Mouse (Mus musculus) limb, embryonic 11.5 days (tissue): ENCODE data around the gene Map2k6. TPM values are rescaled to one million over a fixed set of nuclear protein-coding genes. Genes with fewer than 3 reads are reported as not detected.

ENCODE experiments used
- ATAC-seq: fragments of 200-750 bp; cut with Nextera tagmentation; 2 replicates; pipeline ENCODE4 v1.8.0; 2017; ENCODE audit warnings: low read depth; ENCODE audit not compliant: insufficient number of reproducible peaks, low FRiP score, low TSS enrichment
- DNase-seq: peaks from one replicate; pipeline ENCODE4 v3.0.0-alpha.2; 2015; ENCODE audit warnings: low spot score
- H3K27ac ChIP-seq: fragments of 300-500 bp; sonication (generic); replicated peaks from 2 replicates; pipeline ENCODE4 v1.5.1; 2014; ENCODE audit warnings: low read depth, mild to moderate bottlenecking, low read length
- H3K27me3 ChIP-seq: fragments of 300-500 bp; sonication (generic); 2 replicates; pipeline ENCODE4 v1.6.1; 2014; ENCODE audit warnings: mild to moderate bottlenecking, low read length, mixed read lengths; ENCODE audit not compliant: control insufficient read depth, insufficient read depth
- H3K36me3 ChIP-seq: fragments of 300-500 bp; sonication (generic); 2 replicates; pipeline ENCODE4 v1.6.1; 2014; ENCODE audit warnings: mild to moderate bottlenecking, low read length, moderate library complexity, mixed read lengths; ENCODE audit not compliant: control insufficient read depth, insufficient read depth
- H3K4me1 ChIP-seq: fragments of 300-500 bp; sonication (generic); 2 replicates; pipeline ENCODE4 v1.6.1; 2014; ENCODE audit warnings: low read length, mixed read lengths; ENCODE audit not compliant: control insufficient read depth, insufficient read depth
- H3K4me2 ChIP-seq: fragments of 300-500 bp; sonication (generic); 2 replicates; pipeline ENCODE4 v1.6.1; 2014; ENCODE audit warnings: low read depth, mild to moderate bottlenecking, moderate library complexity; ENCODE audit not compliant: severe bottlenecking
- H3K4me3 ChIP-seq: fragments of 300-500 bp; sonication (generic); 2 replicates; pipeline ENCODE4 v1.5.1; 2014; ENCODE audit warnings: low read depth, low read length
- H3K9ac ChIP-seq: fragments of 300-500 bp; sonication (generic); 2 replicates; pipeline ENCODE4 v1.6.1; 2014; ENCODE audit warnings: mild to moderate bottlenecking, low read length
- H3K9me3 ChIP-seq: fragments of 300-500 bp; sonication (generic); 2 replicates; pipeline ENCODE4 v1.6.1; 2016; ENCODE audit warnings: low read length; ENCODE audit not compliant: control insufficient read depth
- WGBS: fragments of 180-500 bp; shearing (Covaris S2); extraction: QIAGEN DNeasy Blood & Tissue Kit; methylation state at CpG from one replicate; pipeline ENCODE4 v1.1.7; 2014; 5-methylcytosine and 5-hydroxymethylcytosine counted together
- polyA plus RNA-seq: library from polyadenylated mRNA; unstranded; fragments of >200 nt; fragmentation: Nextera tagmentation; extraction: Ambion mirVana; gene quantifications from 2 replicates; pipeline ENCODE4 v1.2.1, GENCODE M21; 2014

Map2k6 gene
- polyA plus RNA-seq, 1 experiment from 2014 or later, result 58.7 TPM

DNA sequence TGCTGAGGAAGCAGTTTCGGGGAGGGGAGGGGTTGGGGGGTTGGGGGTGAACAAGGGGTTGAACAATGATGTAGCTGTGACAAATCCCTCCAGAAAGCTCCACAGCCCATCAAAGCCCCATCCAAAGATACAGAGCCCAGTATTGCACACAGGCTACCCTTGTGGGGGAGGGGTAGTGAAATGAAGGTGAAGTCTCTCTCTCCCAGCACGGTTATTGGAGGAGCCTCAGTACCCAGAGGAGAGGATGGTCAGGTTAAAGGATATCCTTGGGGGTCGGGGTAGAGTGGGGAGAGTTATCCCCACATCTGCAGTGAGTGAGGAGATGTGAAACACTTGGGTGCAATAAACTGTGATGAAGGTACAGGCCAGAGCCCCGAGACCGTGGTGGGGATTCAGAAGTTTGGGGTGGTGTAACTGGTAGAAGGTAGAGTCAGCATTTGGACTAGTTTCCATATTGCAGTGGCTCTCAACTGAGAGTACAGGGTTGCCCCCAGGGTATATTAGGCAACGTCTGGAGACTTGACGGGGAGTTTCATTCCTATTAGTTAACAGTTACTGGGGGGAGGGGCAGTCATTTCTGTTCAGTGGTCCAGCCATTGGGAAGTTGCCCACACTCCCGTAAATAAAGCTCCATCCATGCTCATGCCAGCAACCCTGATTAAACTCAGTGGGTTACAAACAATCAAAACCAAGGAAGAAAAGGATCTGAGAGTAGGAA lies 37.1 kb downstream of the Map2k6 start:
- Histone ChIP-seq H3K4me1 (no peaks in the 10 kb centered on the region), H3K9ac (no peak overlapping the region), H3K4me2 (no peak overlapping the region), H3K9me3 (no peaks in the 10 kb centered on the region), H3K27ac (no peak overlapping the region), H3K27me3 (no peaks in the 10 kb centered on the region), H3K36me3 (no peaks in the 10 kb centered on the region; the same call in 1 of the 2 replicates), H3K4me3 (no peak overlapping the region)
- peak; percentile 33 for DNase-seq
- 0 out of 2 replicates have a peak, but pooled peaks have one; percentile 31 for ATAC-seq
- 57% methylated on average over 8 of the region's 8 CpGs for WGBS

DNA sequence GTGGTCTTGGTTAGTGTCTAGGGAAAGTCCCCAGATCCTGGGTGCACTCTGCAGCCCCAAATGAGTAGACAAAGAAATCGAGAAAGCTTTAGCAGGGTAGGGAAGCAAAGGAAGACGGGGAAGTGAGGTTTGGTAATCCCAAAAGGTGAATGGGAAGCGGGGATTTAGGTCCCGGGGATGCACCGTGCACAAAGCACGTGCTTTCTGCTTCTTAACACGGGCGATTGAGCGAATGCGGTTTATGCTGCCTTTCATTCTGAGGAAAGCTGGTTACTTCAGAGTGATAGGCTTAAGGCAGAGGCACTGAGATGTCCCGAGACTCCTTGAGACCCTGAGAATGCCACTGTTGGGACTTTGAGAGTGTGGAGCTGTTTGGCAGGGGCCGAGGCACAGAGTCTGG lies 38.1 kb downstream of the Map2k6 start:
- no peaks in the 10 kb centered on the region for H3K27me3 ChIP-seq
- H3K36me3 ChIP-seq, result no peaks in the 10 kb centered on the region; the same call in 1 of the 2 replicates
- H3K4me3 ChIP-seq, result no peak overlapping the region
- H3K9ac ChIP-seq, result no peak overlapping the region
- ATAC-seq (no peak), DNase-seq (no peak)
- 82% methylated on average over 12 of the region's 12 CpGs for WGBS
- H3K4me1 ChIP-seq, result no peaks in the 10 kb centered on the region
- no peak overlapping the region for H3K4me2 ChIP-seq
- H3K9me3 ChIP-seq, result no peaks in the 10 kb centered on the region
- no peak overlapping the region for H3K27ac ChIP-seq

DNA sequence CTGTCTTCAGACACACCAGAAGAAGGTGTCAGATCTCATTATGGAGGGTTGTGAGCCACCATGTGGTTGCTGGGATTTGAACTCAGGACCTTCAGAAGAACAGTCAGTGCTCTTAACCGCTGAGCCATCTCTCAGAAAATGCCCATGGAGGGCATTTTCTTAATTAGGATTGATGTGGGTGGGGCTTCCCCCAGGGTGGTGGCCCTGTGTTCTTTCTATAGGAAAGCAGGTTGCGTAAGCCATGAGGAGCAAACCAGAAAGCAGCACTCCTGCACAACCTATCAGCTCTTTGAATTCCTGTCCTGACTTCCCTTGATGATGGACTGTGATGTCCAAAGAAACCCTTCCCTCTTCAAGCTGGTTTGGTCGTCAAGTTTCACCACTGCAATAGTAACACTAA lies 39.2 kb downstream of the Map2k6 start:
- DNase-seq (no peak), ATAC-seq (no peak)
- WGBS, result 92% methylated on average over 3 of the region's 3 CpGs
- Histone ChIP-seq H3K4me2 (no peak overlapping the region), H3K9me3 (no peaks in the 10 kb centered on the region), H3K27me3 (no peaks in the 10 kb centered on the region), H3K4me1 (no peaks in the 10 kb centered on the region), H3K36me3 (no peaks in the 10 kb centered on the region; the same call in 1 of the 2 replicates), H3K27ac (no peak overlapping the region), H3K4me3 (no peak overlapping the region), H3K9ac (no peak overlapping the region)

DNA sequence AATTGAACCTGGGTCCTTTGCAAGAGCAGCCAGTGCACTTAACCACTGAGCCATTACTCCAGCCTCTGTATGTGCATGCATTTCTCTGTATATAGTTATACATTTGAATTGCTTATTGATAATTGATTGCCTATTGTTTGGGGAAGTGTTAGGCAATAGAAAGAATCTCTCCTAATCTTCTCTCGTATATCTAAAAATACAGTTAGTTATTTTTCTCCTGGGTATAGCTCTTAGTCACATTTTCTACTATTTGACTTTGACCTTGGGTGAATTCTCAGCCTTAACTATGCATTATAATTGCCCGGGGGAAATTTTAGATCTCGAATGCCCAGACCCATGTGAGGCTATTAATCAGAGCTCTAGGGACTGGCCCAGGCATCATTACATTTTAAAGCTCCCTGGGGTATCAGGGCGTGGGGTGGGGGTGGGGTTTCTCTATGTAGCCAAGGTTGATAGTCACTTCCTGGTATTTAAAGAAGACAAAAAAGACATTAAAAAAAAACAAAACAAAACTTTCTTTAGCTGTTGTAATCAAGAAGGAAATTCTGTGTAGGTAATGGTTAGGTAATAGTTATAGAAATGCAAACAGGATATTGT lies 39.9 kb downstream of the Map2k6 start:
- DNase-seq (no peak), ATAC-seq (no peak)
- H3K27ac ChIP-seq, result no peak overlapping the region
- H3K27me3 ChIP-seq, result no peaks in the 10 kb centered on the region
- whole genome bisulfite sequencing, result 49% methylated on average over 4 of the region's 4 CpGs
- no peaks in the 10 kb centered on the region for H3K4me1 ChIP-seq
- no peak overlapping the region for H3K4me3 ChIP-seq
- no peak overlapping the region for H3K9ac ChIP-seq
- H3K36me3 ChIP-seq, result no peaks in the 10 kb centered on the region
- H3K4me2 ChIP-seq, result no peak overlapping the region
- H3K9me3 ChIP-seq, result no peaks in the 10 kb centered on the region

DNA sequence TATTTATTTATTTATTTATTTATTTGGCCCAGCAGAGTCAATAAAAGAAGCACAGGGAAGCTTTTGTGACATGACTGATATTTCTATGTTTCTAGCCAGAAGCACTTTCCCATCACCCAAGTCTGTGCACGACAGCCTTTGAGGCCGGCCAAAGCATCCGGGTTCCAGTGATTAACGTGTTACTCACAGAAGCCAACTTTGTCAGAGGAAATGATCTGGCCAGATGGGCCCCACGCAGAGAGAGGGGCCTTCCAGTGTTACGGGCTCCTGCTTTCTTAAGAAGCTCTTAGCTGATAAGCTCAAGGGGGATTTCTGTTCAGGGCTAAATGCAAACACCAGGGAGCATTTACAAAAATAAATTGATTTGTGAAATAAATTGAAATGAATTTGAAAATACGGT lies 40.4 kb downstream of the Map2k6 start:
- Histone ChIP-seq H3K4me1 (no peaks in the 10 kb centered on the region), H3K4me3 (no peak overlapping the region), H3K4me2 (no peak overlapping the region), H3K9me3 (no peaks in the 10 kb centered on the region), H3K36me3 (no peaks in the 10 kb centered on the region), H3K27me3 (no peaks in the 10 kb centered on the region), H3K9ac (no peak overlapping the region), H3K27ac (no peak overlapping the region)
- DNase-seq, result peak; percentile 35
- WGBS, result 43% methylated on average over 7 of the region's 7 CpGs
- no peak for ATAC-seq

DNA sequence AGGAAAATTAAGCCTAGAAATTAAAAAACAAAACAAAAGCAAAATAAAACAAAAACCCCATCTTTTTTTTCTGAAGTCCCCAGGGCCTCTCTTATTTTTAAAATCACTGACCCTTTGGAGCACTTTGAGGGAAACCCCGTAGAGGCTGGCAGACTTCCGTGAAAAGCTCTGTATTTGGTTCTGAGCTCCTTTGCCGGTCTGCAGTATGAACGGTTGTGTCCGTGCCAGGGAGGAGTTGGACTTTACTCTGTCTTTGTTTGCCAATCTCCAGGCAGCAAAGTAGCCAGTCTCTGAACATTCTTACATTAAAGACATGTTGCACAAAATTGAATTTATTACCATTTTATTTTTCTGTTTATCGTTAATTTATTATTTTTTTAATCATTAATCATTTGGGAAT lies 45.7 kb downstream of the Map2k6 start:
- DNase-seq, result no peak
- H3K27ac ChIP-seq, result no peak overlapping the region
- no peaks in the 10 kb centered on the region for H3K27me3 ChIP-seq
- WGBS, result 92% methylated on average over 6 of the region's 6 CpGs
- no peak overlapping the region for H3K4me2 ChIP-seq
- ATAC-seq, result no peak
- no peak overlapping the region for H3K4me3 ChIP-seq
- no peaks in the 10 kb centered on the region for H3K9me3 ChIP-seq
- no peaks in the 10 kb centered on the region for H3K36me3 ChIP-seq
- H3K9ac ChIP-seq, result no peak overlapping the region
- H3K4me1 ChIP-seq, result peaks cover 15% of the 10 kb centered on the region

DNA sequence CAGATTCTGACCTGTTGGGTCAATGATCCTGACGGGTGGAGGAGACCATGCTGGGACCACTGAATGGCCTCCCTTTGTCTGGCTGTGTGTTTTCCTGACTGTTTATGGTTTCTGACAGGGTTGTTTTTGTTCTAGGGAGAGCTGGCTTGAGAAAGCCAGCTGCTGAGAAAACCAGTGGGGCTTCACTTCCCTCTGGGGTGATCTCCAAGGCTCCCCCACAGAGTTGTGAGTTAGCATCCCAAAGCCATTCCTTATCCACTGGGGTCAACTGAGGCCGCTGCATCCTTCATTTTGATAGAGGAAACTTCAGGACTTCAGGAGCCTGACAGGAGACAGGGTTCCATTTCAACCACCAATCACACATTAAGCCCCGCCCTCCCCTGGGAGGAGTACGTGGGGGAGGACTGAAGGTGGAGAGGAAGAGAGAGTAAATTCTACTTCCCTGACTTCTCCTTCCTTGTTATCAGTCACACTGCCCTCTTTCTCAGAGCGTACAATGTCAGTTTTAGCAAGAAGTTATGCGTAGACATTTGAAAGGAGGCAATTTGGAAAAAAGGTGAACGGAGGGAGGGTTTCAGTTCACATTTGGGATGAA lies 49.3 kb downstream of the Map2k6 start:
- Histone ChIP-seq H3K27me3 (no peaks in the 10 kb centered on the region), H3K9ac (no peak overlapping the region), H3K36me3 (no peaks in the 10 kb centered on the region), H3K4me2 (peak overlapping the region; percentile 48), H3K4me3 (no peak overlapping the region; the same call in 1 of the 2 replicates), H3K4me1 (peaks cover 21% of the 10 kb centered on the region), H3K9me3 (no peaks in the 10 kb centered on the region), H3K27ac (no peak overlapping the region)
- peak; percentile 59 for DNase-seq
- WGBS, result 8% methylated on average over 7 of the region's 7 CpGs
- no peak for ATAC-seq

DNA sequence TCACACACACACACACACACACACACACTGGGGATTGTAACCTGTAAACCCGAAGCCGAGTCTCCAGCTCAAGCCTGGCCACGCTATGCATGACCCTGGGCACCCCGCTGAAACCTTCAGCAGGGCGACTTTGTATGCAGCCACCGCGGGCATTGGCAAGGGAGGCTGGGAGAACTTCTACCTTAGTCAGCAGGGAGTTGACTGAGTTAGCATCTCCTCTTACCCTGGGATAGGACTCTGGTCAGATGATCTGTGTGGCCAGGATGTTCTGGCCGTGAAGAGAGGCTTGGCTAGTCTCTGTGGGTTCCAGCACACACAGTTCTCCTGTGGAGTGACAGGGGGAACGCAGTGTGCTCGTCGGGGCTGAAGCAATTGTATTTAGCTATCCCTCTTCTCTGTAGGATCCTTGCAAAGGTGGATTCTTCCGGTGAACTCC lies 49.8 kb downstream of the Map2k6 start:
- Histone ChIP-seq H3K9ac (peak overlapping the region; percentile 46; the same call in 1 of the 2 replicates), H3K4me2 (peak overlapping the region; percentile 48), H3K4me3 (no peak overlapping the region; the same call in 1 of the 2 replicates), H3K4me1 (peaks cover 21% of the 10 kb centered on the region), H3K27ac (no peak overlapping the region), H3K36me3 (no peaks in the 10 kb centered on the region), H3K9me3 (no peaks in the 10 kb centered on the region), H3K27me3 (no peaks in the 10 kb centered on the region)
- no peak for ATAC-seq
- 2% methylated on average over 12 of the region's 12 CpGs for WGBS
- peak; percentile 46 for DNase-seq
